Mouse (Mus musculus) layer of hippocampus, adult 9-10 months (tissue): ENCODE data around the gene Evl.
"Not testable (repeated sequence)": the region's sequence is repeated elsewhere in the genome, so short reads cannot be mapped to it uniquely, and the experiment has no call there.

Experiments
- DNase-seq: peaks from one replicate; pipeline ENCODE4 v3.0.0; 2022; ENCODE audit warnings: low spot score

Evl gene

GRCm38 (mm10) chr12:108699576-108699975, 145.1 kb downstream of the Evl start:
- DNase-seq, result no peak

GRCm38 (mm10) chr12:108700037-108700436, 145.5 kb downstream of the Evl start:
- no peak for DNase-seq

- no peak for DNase-seq
Observed at GRCm38 (mm10) chr12:108701221-108701620, 146.7 kb downstream of the Evl start.

DNA sequence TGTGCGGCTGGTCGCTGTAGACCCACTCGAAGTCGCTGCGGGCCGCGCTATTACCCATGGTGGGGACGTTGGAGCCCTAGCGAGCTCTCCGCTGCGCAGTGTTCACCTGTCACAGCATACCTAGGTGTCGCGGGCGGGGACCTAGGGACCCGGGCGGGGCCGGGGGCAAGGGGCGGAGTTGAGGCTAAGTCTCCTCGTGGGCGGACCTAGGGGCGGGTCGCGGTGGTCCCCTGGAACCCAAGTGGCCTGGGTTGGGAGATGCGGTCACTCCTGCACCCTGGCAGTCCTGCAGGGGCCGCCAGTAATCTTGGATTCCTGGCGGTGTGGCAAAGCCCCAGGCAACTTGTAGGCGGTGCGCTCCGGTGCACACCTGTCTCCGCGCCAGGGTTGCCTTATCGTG, 147.7 kb downstream of the Evl start, which contains the start of gene Degs2:
TSS of gene Degs2 (minus strand) at position 131 of the 400 bp plus-strand sequence.
- no peak for DNase-seq

GRCm38 (mm10) chr12:108705486-108705885, 151.0 kb downstream of the Evl start:
- no peak for DNase-seq

GRCm38 (mm10) chr12:108706129-108706528, 151.6 kb downstream of the Evl start:
- DNase-seq, result no peak

DNA sequence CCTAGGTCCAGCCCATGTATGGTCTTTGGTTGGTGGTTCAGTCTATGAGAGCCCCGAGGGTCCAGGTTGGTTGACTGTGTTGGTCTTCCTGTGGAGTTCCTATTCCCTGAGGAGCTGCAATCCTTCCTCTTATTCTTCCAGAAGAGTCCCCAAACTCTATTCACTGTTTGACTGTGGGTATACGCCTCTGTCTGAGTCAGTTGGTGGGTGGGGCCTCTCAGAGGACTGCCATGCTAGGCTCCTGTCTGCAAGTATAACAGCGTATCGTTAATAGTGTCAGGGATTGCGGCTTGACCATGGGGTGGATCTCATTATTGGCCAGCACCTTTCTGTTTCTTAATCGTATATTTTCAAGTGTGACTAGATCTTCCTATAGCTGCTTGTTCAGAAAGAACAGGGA, 154.9 kb downstream of the Evl start:
- no peak for DNase-seq

DNA sequence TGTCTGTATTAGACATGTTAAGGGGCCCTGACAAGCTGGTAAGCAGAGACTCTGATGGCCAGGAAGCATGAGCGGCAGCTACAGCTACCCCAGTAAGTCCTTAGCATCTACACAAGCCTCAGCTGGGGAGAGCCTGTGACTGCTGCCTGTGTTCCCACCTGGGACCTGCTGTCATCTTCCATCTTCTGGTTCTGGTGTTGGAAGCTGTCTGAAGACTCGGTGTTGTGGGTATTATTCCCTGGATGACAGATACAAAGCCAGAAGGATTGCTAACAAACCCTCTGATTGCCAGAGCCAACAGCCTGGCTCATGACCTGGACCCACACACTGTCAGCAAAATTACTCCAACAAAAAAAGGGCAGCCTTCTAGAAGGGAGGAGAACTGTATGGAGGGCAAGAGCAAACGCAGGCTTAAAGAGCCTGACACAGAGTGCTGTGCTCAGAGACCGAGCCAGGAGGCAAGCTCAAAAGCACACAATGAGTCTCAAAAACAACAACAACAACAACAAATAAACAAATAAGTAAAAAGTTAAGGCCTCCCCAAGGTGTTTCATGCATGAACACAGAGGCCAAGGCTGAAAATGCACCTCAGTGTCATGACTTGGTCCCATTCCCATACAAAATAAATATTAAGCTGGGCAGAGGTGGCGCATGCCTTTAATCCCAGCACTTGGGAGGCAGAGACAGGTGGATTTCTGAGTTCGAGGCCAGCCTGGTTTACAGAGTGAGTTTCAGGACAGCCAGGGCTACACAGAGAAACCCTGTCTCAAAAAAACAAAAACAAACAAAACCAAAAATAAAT, 155.6 kb downstream of the Evl start:
- DNase-seq, result no peak

GRCm38 (mm10) chr12:108710861-108711615, 156.5 kb downstream of the Evl start:
- no peak for DNase-seq

DNA sequence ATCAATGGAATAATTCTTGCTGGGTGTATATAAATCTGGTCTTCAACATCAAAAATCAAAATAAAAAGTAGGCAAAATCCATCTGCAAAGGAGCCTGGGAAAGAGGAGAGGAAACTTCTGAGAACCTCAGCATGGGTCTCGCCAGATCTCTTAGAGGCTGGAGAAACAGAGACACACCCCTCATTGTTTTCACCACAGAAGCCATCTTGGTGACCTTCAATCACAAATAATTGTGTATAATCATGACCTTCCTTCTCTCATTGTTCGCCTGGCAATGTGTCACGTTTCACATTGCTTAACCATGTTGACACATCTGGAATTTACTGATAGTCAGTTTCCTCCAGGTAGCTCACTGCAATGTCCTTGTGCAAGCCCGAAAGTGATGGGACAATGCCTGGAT, 158.0 kb downstream of the Evl start:
- DNase-seq, result no peak

DNA sequence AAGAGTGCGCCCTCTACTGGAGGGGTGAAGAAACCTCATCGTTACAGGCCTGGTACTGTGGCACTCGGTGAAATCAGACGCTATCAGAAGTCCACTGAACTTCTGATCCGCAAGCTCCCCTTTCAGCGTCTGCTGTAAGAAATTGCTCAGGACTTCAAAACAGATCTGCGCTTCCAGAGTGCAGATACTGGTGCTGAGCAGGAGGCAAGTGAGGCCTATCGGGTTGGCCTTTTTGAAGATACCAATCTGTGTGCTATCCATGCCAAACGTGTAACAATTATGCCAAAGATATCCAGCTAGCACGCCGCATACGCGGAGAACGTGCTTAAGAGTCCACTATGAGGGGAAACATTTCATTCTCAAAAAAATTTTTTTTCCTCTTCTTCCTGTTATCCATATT, 159.5 kb downstream of the Evl start:
- DNase-seq, result not testable (repeated sequence)

DNA sequence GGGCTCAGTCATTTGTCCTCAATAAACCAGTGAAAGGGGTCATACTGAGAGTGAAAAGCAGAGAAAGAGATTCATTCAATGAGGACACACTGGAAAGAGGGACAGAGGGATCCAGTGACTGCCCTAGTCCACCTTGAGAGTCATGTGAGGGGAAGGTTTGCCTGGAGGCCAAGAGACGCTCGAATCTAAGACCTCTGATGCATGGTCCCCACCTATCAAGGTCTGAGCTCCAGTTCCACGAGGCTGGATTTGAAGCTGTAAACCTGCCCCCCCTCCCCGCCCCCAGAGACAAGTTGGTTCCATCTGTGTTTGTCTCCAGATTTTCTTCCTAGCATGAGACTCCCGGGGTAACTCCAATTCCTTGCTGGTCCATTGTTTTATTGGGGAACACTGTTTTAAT, 161.3 kb downstream of the Evl start:
- no peak for DNase-seq

DNA sequence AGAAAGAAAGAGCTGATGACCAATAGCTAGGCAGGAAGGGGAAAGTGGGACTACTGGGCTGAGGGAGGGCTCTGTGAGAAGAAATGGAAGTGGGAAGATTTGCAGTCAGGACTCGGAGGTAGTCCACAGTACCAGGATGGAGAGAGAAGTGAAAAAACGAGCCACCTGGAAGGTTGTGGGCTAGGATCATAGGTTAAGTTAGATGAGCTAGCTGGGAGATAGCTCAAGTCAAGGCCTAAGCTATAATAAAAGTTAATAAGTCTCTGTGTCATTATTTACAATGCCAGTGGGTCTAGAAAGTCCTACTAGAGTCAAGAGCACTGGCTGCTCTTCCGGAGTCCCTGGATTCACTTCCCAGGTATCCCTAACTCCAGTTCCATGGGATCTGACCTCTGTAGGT, 164.0 kb downstream of the Evl start:
- DNase-seq, result no peak

GRCm38 (mm10) chr12:108722464-108722863, 167.9 kb downstream of the Evl start:
- no peak for DNase-seq

DNA sequence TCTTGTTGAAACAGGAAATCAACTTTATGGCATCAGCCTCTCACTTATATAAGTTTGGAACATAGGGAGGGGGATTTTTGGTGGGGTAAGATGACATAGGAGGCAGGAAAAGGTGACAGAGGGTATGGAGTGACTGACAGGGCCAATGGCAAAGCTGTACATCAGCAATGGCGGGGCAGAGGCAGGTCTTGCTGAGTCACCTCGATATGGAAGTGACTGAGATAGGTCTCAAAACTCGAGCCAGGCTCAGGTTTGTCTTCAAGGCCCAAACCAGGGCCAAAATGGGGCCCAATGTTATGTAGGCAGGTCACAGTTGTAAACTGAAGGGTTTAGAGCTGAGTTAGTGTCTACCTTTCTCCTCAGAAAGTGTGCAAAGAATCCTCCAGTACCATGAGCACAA, 169.3 kb downstream of the Evl start:
- no peak for DNase-seq

DNA sequence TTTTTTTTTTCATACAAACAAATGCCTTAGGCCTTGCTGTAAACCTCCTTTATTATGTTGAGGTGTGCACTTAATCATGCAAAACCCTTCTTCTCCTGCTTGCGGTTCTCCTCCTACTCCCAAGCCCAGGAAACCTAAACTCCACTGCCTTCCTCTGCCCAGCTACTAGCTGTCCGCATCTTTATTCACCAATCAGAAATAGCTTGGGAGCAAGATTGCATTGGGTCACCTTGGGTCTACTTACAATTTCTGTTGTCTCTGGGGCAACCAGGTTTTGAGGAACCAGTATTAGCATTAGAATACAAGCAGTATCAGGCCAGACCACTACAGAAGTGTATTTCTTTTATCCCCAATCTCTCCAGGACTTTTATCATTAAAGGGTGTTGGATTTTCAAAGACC, 179.9 kb downstream of the Evl start:
- no peak for DNase-seq

DNA sequence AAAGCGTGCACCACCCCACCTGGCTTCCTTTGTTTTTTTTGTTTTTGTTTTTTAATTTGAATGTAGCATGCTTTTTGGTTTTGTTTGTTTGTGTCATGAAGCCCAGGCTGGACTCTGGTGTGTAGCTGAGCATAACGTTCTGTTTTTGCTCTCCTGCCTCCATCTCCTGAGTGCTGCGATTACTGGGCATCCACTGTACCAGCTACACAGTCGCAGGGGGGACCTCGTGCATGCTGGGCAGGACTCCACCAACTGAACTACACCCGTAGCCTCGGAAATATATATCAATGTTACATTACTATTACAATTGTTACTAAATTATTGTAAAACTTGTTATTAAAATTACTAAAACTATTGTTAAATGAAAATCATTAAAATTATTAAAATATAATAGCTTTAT, 183.3 kb downstream of the Evl start:
- no peak for DNase-seq
